Mouse (Mus musculus) erythroblast, embryonic 14.5 days (primary cell): ENCODE results near the gene Cutc.

Source experiments
- GATA1 ChIP-seq: IDR thresholded peaks from 2 replicates; pipeline ENCODE4 v1.6.1; 2012; ENCODE audit warnings: low read length, inconsistent platforms, mixed read lengths
- TAL1 ChIP-seq: IDR thresholded peaks from 3 replicates; pipeline ENCODE4 v1.6.1; 2012; ENCODE audit warnings: low read length, inconsistent platforms, mixed read lengths

- TF ChIP-seq GATA1 (no peak), TAL1 (no peak)
These were observed 18.7 kb downstream of the Cutc start for GRCm38 (mm10) chr19:43771499-43771969.
